Mouse (Mus musculus): Measurements from ENCODE around the gene Klf12. TPM values are rescaled to one million over a fixed set of nuclear protein-coding genes. Genes with fewer than 3 reads are reported as not detected.

Gene Klf12
- polyA plus RNA-seq, 1 experiment from 2014 or later: 14.8 TPM

- Histone ChIP-seq H3K9ac (ENCODE audit: low read length) (peak overlapping the region; percentile 61), H3K4me2 (ENCODE audit: low read length) (peak overlapping the region; percentile 97), H3K36me3 (ENCODE audit: control insufficient read depth, insufficient read depth, low read length) (no peaks in the 10 kb centered on the region), H3K27ac (ENCODE audit: low read depth) (peak overlapping the region; percentile 78; the same call in 1 of the 2 replicates), H3K9me3 (ENCODE audit: control insufficient read depth, low read length) (no peaks in the 10 kb centered on the region), H3K4me1 (replicated peaks; ENCODE audit: control insufficient read depth, insufficient read depth, low read length) (peaks cover 17% of the 10 kb centered on the region), H3K27me3 (replicated peaks; ENCODE audit: control insufficient read depth, insufficient read depth, low read length) (no peaks in the 10 kb centered on the region), H3K4me3 (ENCODE audit: low read depth, low read length) (peak overlapping the region; percentile 63)
- ATAC-seq (replicated peaks; ENCODE audit: low FRiP score, low TSS enrichment, low read depth) (no peak), DNase-seq (ENCODE audit: low spot score) (peak; percentile 66)
- WGBS: 7% methylated on average over 19 of the region's 19 CpGs
Observed at GRCm38 (mm10) chr14:100286586-100287241, 2.2 kb upstream of the Klf12 start.

DNA sequence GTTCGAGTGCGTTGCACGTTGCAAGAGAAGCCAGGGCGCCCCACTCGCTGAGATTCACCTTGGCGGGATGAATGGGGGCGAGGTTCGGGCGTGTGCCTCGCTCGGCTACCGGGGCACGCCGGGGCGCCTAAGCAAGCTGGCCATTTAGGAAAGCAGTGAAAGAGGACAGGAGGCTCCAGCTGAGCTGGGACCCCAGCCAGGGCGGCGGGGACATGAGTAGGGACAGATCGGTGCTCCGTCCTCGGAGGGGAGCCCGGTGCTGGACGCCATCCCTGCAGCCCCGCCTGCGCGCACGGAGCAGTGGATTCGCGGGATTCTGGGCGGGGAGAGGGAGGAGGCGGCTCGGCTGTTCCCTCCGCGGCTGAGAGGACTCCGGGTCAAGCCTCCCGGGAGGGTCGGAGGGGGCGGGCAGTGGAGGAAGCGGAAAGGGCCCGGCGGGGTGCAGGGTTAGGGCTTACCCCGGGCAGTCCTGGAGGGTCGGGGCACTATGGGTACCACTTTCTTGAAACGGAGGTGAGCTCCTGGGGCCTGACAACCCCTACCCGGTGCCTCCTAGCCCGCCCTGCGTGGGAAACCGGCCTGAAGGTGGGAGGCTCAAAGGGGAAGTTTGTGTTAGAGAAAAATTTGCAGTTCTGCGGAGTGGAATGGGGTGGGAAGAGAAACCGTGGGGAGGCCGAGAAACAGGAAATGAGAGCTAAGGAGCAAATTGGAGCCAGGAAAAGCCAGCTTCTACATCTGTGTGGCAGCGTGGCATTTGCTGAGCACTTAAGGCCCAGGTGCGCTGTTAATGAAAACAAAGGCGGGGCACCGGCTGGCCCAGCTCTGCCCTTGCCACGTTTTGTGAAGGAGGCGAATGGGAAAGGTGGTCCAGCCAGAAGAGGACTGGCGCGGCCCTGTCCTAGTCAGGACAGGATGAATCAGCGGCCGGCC is 1.4 kb upstream of the Klf12 start:
- H3K4me2 ChIP-seq (ENCODE audit: low read length): peak overlapping the region; percentile 97
- under 1% methylated on average over 60 of the region's 60 CpGs for WGBS
- peak overlapping the region; percentile 78 for H3K27ac ChIP-seq (ENCODE audit: low read depth)

GRCm38 (mm10) chr14:100284861-100285655 is 579 bp upstream of the Klf12 start:
- H3K9ac ChIP-seq (ENCODE audit: low read length): peak overlapping the region; percentile 61
- ATAC-seq (replicated peaks; ENCODE audit: low FRiP score, low TSS enrichment, low read depth): peak; percentile 91

More for the DNA sequence above, 1.4 kb upstream of the Klf12 start:
- peak overlapping the region; percentile 61 for H3K9ac ChIP-seq (ENCODE audit: low read length)
- H3K4me1 ChIP-seq (replicated peaks; ENCODE audit: control insufficient read depth, insufficient read depth, low read length): peaks cover 21% of the 10 kb centered on the region
- peak overlapping the region; percentile 63 for H3K4me3 ChIP-seq (ENCODE audit: low read depth, low read length)
- no peaks in the 10 kb centered on the region for H3K9me3 ChIP-seq (ENCODE audit: control insufficient read depth, low read length)
- peak; percentile 90 for DNase-seq (ENCODE audit: low spot score)
- H3K27me3 ChIP-seq (replicated peaks; ENCODE audit: control insufficient read depth, insufficient read depth, low read length): no peaks in the 10 kb centered on the region
- no peaks in the 10 kb centered on the region for H3K36me3 ChIP-seq (ENCODE audit: control insufficient read depth, insufficient read depth, low read length)
- ATAC-seq (replicated peaks; ENCODE audit: low FRiP score, low TSS enrichment, low read depth): peak; percentile 40

DNA sequence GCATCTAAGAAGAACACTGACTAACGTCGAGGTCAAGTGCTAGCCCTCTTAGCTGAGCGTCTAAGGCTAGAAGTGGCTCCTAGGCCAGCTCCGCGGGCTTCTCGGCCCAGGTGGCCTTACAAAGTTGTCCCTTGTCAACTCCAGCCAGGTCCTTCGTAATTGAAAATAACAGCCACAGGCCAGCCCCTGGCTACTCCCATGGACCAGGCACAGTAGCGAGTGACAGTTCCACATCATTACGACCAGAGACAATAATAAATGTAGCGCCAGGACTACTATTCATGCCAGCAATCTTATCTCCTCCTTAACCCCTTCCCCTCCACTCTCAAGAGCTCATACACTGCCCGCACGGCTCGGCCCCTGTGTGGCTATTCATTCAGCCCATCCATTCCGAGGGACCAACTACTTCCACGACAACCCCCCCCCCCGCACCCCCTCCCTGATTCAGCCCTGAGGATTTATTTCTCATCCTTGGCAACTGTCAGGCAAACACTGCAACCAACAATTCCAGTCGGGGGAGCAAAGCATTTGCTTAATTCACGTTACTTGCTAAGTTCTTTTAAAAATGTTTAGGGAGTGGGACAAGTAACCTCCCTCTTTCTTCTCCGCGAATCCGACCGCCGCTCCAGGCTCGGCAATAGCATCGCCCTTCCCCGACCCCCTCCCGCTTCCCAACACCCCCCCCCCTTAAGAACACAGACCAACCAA is 914 bp downstream of the Klf12 start:
- Histone ChIP-seq H3K4me1 (replicated peaks; ENCODE audit: control insufficient read depth, insufficient read depth, low read length) (peaks cover 21% of the 10 kb centered on the region), H3K27me3 (replicated peaks; ENCODE audit: control insufficient read depth, insufficient read depth, low read length) (no peaks in the 10 kb centered on the region), H3K4me3 (ENCODE audit: low read depth, low read length) (peak overlapping the region; percentile 63), H3K9ac (ENCODE audit: low read length) (peak overlapping the region; percentile 61), H3K27ac (ENCODE audit: low read depth) (peak overlapping the region; percentile 78), H3K4me2 (ENCODE audit: low read length) (peak overlapping the region; percentile 97), H3K9me3 (ENCODE audit: control insufficient read depth, low read length) (no peaks in the 10 kb centered on the region; the same call in 1 of the 2 replicates), H3K36me3 (ENCODE audit: control insufficient read depth, insufficient read depth, low read length) (no peaks in the 10 kb centered on the region)
- DNase-seq (ENCODE audit: low spot score): peak; percentile 69
- ATAC-seq (replicated peaks; ENCODE audit: low FRiP score, low TSS enrichment, low read depth): no peak
- under 1% methylated on average over 27 of the region's 27 CpGs for WGBS

More at GRCm38 (mm10) chr14:100284861-100285655, 579 bp upstream of the Klf12 start:
- Histone ChIP-seq H3K9me3 (ENCODE audit: control insufficient read depth, low read length) (no peaks in the 10 kb centered on the region; the same call in 1 of the 2 replicates), H3K4me2 (ENCODE audit: low read length) (peak overlapping the region; percentile 97), H3K4me3 (ENCODE audit: low read depth, low read length) (peak overlapping the region; percentile 63), H3K36me3 (ENCODE audit: control insufficient read depth, insufficient read depth, low read length) (no peaks in the 10 kb centered on the region), H3K27me3 (replicated peaks; ENCODE audit: control insufficient read depth, insufficient read depth, low read length) (no peaks in the 10 kb centered on the region), H3K4me1 (replicated peaks; ENCODE audit: control insufficient read depth, insufficient read depth, low read length) (peaks cover 21% of the 10 kb centered on the region), H3K27ac (ENCODE audit: low read depth) (peak overlapping the region; percentile 78)
- DNase-seq (ENCODE audit: low spot score): peak; percentile 88
- 0% methylated on average over 37 of the region's 48 CpGs for WGBS

- no peak for DNase-seq (ENCODE audit: low spot score)
- no peak overlapping the region for H3K9ac ChIP-seq (ENCODE audit: low read length)
Observed at GRCm38 (mm10) chr14:100282651-100283050, 1.8 kb downstream of the Klf12 start.

DNA sequence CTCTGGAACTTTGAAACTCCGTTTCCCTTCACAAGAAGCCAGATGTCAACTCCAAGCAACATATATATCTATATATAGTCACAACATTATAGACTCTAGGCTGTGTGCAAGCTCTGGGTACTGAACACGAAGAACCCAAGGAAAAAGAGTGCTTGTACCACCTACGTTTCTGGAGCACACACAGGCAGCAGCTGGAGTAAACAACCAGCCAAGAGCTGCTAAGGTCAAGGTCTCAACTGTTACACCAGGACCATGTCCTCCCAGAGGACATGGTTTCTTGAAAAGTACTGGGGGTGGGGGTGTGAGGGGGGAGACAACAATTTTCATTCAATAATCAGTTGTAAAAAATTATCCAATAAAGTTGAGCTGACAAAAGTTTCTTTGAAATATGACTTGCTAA is 2.7 kb downstream of the Klf12 start:
- no peaks in the 10 kb centered on the region for H3K36me3 ChIP-seq (ENCODE audit: control insufficient read depth, insufficient read depth, low read length)
- H3K4me1 ChIP-seq (replicated peaks; ENCODE audit: control insufficient read depth, insufficient read depth, low read length): peaks cover 18% of the 10 kb centered on the region
- H3K9me3 ChIP-seq (ENCODE audit: control insufficient read depth, low read length): no peaks in the 10 kb centered on the region; the same call in 1 of the 2 replicates
- no peak overlapping the region for H3K27ac ChIP-seq (ENCODE audit: low read depth)
- H3K4me3 ChIP-seq (ENCODE audit: low read depth, low read length): no peak overlapping the region
- peak overlapping the region; percentile 11; the same call in 1 of the 2 replicates for H3K4me2 ChIP-seq (ENCODE audit: low read length)
- no peak overlapping the region for H3K9ac ChIP-seq (ENCODE audit: low read length)
- ATAC-seq (replicated peaks; ENCODE audit: low FRiP score, low TSS enrichment, low read depth) (no peak), DNase-seq (ENCODE audit: low spot score) (no peak)
- 20% methylated on average over 3 of the region's 3 CpGs for WGBS
- H3K27me3 ChIP-seq (replicated peaks; ENCODE audit: control insufficient read depth, insufficient read depth, low read length): no peaks in the 10 kb centered on the region

More at GRCm38 (mm10) chr14:100282651-100283050, 1.8 kb downstream of the Klf12 start:
- no peak for ATAC-seq (replicated peaks; ENCODE audit: low FRiP score, low TSS enrichment, low read depth)
- H3K9me3 ChIP-seq (ENCODE audit: control insufficient read depth, low read length): no peaks in the 10 kb centered on the region; the same call in 1 of the 2 replicates
- no peaks in the 10 kb centered on the region for H3K27me3 ChIP-seq (replicated peaks; ENCODE audit: control insufficient read depth, insufficient read depth, low read length)
- peak overlapping the region; percentile 97 for H3K4me2 ChIP-seq (ENCODE audit: low read length)
- peak overlapping the region; percentile 63 for H3K4me3 ChIP-seq (ENCODE audit: low read depth, low read length)
- no peak overlapping the region for H3K27ac ChIP-seq (ENCODE audit: low read depth)
- WGBS: 7% methylated on average over 7 of the region's 7 CpGs
- no peaks in the 10 kb centered on the region for H3K36me3 ChIP-seq (ENCODE audit: control insufficient read depth, insufficient read depth, low read length)
- H3K4me1 ChIP-seq (replicated peaks; ENCODE audit: control insufficient read depth, insufficient read depth, low read length): peaks cover 21% of the 10 kb centered on the region

DNA sequence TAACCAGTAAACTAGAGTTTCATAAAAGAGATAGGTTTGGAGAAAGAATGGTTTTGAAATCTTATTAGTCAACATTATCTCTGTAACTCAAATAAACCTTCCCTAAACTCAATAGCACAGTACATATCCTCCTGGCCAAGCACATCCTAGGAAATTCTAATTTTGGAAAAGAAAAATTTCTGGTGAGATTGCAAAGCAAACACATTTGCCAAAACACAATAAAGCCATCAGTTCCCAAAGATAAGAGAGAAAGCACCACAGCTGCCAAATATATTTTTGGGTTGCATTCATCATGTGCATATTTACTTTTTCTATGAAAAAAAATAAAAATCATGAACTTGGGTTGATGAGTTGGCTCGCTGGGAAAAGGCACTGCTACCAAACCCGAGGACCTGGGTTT is 10.3 kb downstream of the Klf12 start:
- Histone ChIP-seq H3K36me3 (ENCODE audit: control insufficient read depth, insufficient read depth, low read length) (no peaks in the 10 kb centered on the region), H3K4me2 (ENCODE audit: low read length) (no peak overlapping the region), H3K9ac (ENCODE audit: low read length) (no peak overlapping the region), H3K27ac (ENCODE audit: low read depth) (no peak overlapping the region), H3K4me3 (ENCODE audit: low read depth, low read length) (no peak overlapping the region), H3K4me1 (replicated peaks; ENCODE audit: control insufficient read depth, insufficient read depth, low read length) (no peaks in the 10 kb centered on the region), H3K27me3 (replicated peaks; ENCODE audit: control insufficient read depth, insufficient read depth, low read length) (no peaks in the 10 kb centered on the region), H3K9me3 (ENCODE audit: control insufficient read depth, low read length) (no peaks in the 10 kb centered on the region)
- no peak for ATAC-seq (replicated peaks; ENCODE audit: low FRiP score, low TSS enrichment, low read depth)
- no peak for DNase-seq (ENCODE audit: low spot score)
- 84% methylated on average over 2 of the region's 2 CpGs for WGBS
